Comparison of ENCODE assay signal across 8 mouse cellular contexts in the genomic region with DNA sequence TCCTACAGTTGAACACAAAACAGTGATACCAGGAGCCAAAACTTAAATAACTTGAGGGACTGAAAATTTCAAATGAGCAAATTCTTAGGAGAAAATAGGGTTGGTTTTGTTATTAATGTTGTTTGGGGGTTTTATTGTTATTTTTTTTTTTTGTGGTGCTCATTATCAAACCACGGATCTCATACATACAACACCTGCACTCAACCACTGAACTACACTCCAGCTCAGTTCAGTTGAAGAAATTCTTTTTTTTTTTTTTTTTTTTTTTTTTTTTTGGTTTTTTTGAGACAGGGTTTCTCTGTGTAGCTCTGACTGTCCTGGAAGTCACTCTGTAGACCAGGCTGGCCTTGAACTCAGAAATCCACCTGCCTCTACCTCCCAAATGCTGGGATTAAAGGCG. TPM values are rescaled to one million over a fixed set of nuclear protein-coding genes. Genes with fewer than 3 reads are reported as not detected.
DNase-seq lines count a peak whose midpoint lies in the region; ATAC-seq and TF ChIP-seq lines count a peak whose summit lies in the region.
"Not testable (repeated sequence)": the region's sequence is repeated elsewhere in the genome, so short reads cannot be mapped to it uniquely, and the experiment has no call there.

No protein-coding gene starts in this region.

- ATAC-seq in embryonic facial prominence, embryonic 14.5 days (ENCODE audit: low read depth); heart, embryonic 13.5 days (ENCODE audit: extremely low read depth, insufficient number of reproducible peaks, low FRiP score, low TSS enrichment); liver, embryonic 11.5 days (replicated peaks; ENCODE audit: low FRiP score); liver, embryonic 14.5 days (ENCODE audit: insufficient read depth); liver, embryonic 16.5 days (ENCODE audit: low read depth); lung, embryonic 14.5 days (ENCODE audit: insufficient read depth): not testable (repeated sequence)

- 58% methylated on average over 2 of the region's 2 CpGs for WGBS in embryonic facial prominence, embryonic 14.5 days
- 57% methylated on average over 2 of the region's 2 CpGs for WGBS in heart, embryonic 13.5 days
- WGBS in liver, embryonic 11.5 days, result 57% methylated on average over 2 of the region's 2 CpGs
- 59% methylated on average over 2 of the region's 2 CpGs for WGBS in liver, embryonic 14.5 days (ENCODE audit: insufficient replicate concordance)
- 46% methylated on average over 2 of the region's 2 CpGs for WGBS in liver, embryonic 16.5 days (ENCODE audit: insufficient replicate concordance)
- 66% methylated on average over 2 of the region's 2 CpGs for WGBS in lung, embryonic 14.5 days

- not testable (repeated sequence) for H3K27me3 ChIP-seq in embryonic facial prominence, embryonic 14.5 days (replicated peaks; ENCODE audit: control insufficient read depth, insufficient read depth, low read length); heart, embryonic 13.5 days (replicated peaks); liver, embryonic 11.5 days (replicated peaks; ENCODE audit: control insufficient read depth, insufficient read depth, low read length); liver, embryonic 14.5 days (ENCODE audit: control insufficient read depth, insufficient read depth, low read length); liver, embryonic 16.5 days (ENCODE audit: control insufficient read depth, insufficient read depth, low read depth, low read length); lung, embryonic 14.5 days (ENCODE audit: insufficient read depth, low read length)

- peaks cover 3 to 12% of the 10 kb centered on the region in 2 experiments; a peak in 2 of 4 replicates for H3K4me1 ChIP-seq in ES-E14 (ENCODE audit: control insufficient read depth in 2 of 2, insufficient read depth in 2 of 2, low read length in 2 of 2, poor library complexity in 1 of 2)
- not testable (repeated sequence) for H3K4me1 ChIP-seq in embryonic facial prominence, embryonic 14.5 days (ENCODE audit: control insufficient read depth, insufficient read depth, low read length); heart, embryonic 13.5 days; liver, embryonic 11.5 days (replicated peaks; ENCODE audit: control insufficient read depth, insufficient read depth, low read length); liver, embryonic 14.5 days (replicated peaks; ENCODE audit: control insufficient read depth in 2 of 2, insufficient read depth in 2 of 2, low read length in 1 of 2); liver, embryonic 16.5 days (ENCODE audit: control insufficient read depth, low read depth, low read length); lung, embryonic 14.5 days (ENCODE audit: insufficient read depth)

- H3K4me3 ChIP-seq in ES-E14 (ENCODE audit: insufficient read depth in 1 of 2, low read depth in 1 of 2, low read length in 2 of 2, poor library complexity in 1 of 2, severe bottlenecking in 1 of 2), result peak overlapping the region in 1 of 2 experiments; percentile 90; a peak in 1 of 4 replicates
- H3K4me3 ChIP-seq in embryonic facial prominence, embryonic 14.5 days (ENCODE audit: low read depth, low read length); heart, embryonic 13.5 days; liver, embryonic 11.5 days (ENCODE audit: low read depth, low read length); liver, embryonic 14.5 days (ENCODE audit: insufficient read depth in 1 of 2, low read depth in 2 of 2, low read length in 2 of 2); liver, embryonic 16.5 days (ENCODE audit: low read depth, low read length); lung, embryonic 14.5 days (ENCODE audit: low read depth, low read length): not testable (repeated sequence)

- DNase-seq in ES-E14 (ENCODE audit: low read depth, low spot score); embryonic facial prominence, embryonic 14.5 days (ENCODE audit: low spot score); liver, embryonic 11.5 days (ENCODE audit: low spot score); liver, embryonic 14.5 days (ENCODE audit: low read depth in 3 of 3, low spot score in 3 of 3); lung, embryonic 14.5 days: not testable (repeated sequence)
- DNase-seq in thymus, postnatal 0 days (ENCODE audit: low spot score), result peak; percentile 17

- in situ Hi-C loops in ES-E14 (cut with MboI; ENCODE audit: low sequenced_read_pairs in 2 of 2, unreplicated experiment in 2 of 2), result not testable (repeated sequence)

- H3K4me2 ChIP-seq in embryonic facial prominence, embryonic 14.5 days (ENCODE audit: low read depth, low read length), result 0 out of 2 replicates have a peak overlapping the region, but pooled peaks have one; percentile 47
- H3K4me2 ChIP-seq in heart, embryonic 13.5 days, result peak overlapping the region; percentile 59; the same call in 1 of the 2 replicates
- peak overlapping the region; percentile 60 for H3K4me2 ChIP-seq in liver, embryonic 11.5 days
- H3K4me2 ChIP-seq in liver, embryonic 14.5 days (ENCODE audit: low read depth), result peak overlapping the region; percentile 64
- H3K4me2 ChIP-seq in liver, embryonic 16.5 days (ENCODE audit: low read depth, low read length), result peak overlapping the region; percentile 59; the same call in 1 of the 2 replicates
- peak overlapping the region; percentile 49; the same call in 1 of the 2 replicates for H3K4me2 ChIP-seq in lung, embryonic 14.5 days

- H3K27ac ChIP-seq in ES-E14 (ENCODE audit: insufficient read depth, low read depth, low read length, poor library complexity, severe bottlenecking), result peak overlapping the region; percentile 90; the same call in 1 of the 2 replicates
- H3K27ac ChIP-seq in embryonic facial prominence, embryonic 14.5 days (replicated peaks; ENCODE audit: low read depth, low read length); heart, embryonic 13.5 days (replicated peaks); liver, embryonic 11.5 days (ENCODE audit: low read depth, low read length); liver, embryonic 14.5 days; liver, embryonic 16.5 days (ENCODE audit: low read length); lung, embryonic 14.5 days (ENCODE audit: low read depth): not testable (repeated sequence)

- not testable (repeated sequence) for TF ChIP-seq CTCF in liver, embryonic 14.5 days (IDR thresholded peaks at IDR 0.05; ENCODE audit: low read depth); lung, embryonic 14.5 days (IDR thresholded peaks at IDR 0.05; ENCODE audit: low read depth)

- not testable (repeated sequence) for TF ChIP-seq EP300 in liver, embryonic 14.5 days (IDR thresholded peaks at IDR 0.05; ENCODE audit: low read depth)

- not testable (repeated sequence) for H3K9ac ChIP-seq in ES-E14 (ENCODE audit: insufficient read depth, low read depth, low read length, poor library complexity, severe bottlenecking); embryonic facial prominence, embryonic 14.5 days (ENCODE audit: low read depth, low read length); heart, embryonic 13.5 days; liver, embryonic 11.5 days (ENCODE audit: low read depth, low read length); liver, embryonic 14.5 days (replicated peaks); liver, embryonic 16.5 days (ENCODE audit: low read depth, low read length); lung, embryonic 14.5 days

- H3K36me3 ChIP-seq in ES-E14 (ENCODE audit: control insufficient read depth, insufficient read depth, low read length, poor library complexity, severe bottlenecking); embryonic facial prominence, embryonic 14.5 days (ENCODE audit: control insufficient read depth, insufficient read depth, low read length); heart, embryonic 13.5 days; liver, embryonic 11.5 days (ENCODE audit: control insufficient read depth, insufficient read depth, low read length); liver, embryonic 14.5 days (replicated peaks; ENCODE audit: control insufficient read depth, insufficient read depth, low read depth); liver, embryonic 16.5 days (ENCODE audit: control insufficient read depth, insufficient read depth); lung, embryonic 14.5 days (ENCODE audit: insufficient read depth): not testable (repeated sequence)

- not testable (repeated sequence) for H3K9me3 ChIP-seq in ES-E14 (ENCODE audit: control insufficient read depth, insufficient read depth, low read depth, low read length); embryonic facial prominence, embryonic 14.5 days (ENCODE audit: control insufficient read depth, low read length); heart, embryonic 13.5 days; liver, embryonic 11.5 days (ENCODE audit: control insufficient read depth, low read length); liver, embryonic 14.5 days (ENCODE audit: control insufficient read depth, low read length); liver, embryonic 16.5 days (replicated peaks; ENCODE audit: control insufficient read depth, low read length); lung, embryonic 14.5 days (ENCODE audit: low read depth, low read length)

RNA-seq across cellular contexts. Expression of a gene that starts 1.1 kb away (rescaled TPM):
- total RNA-seq in ES-E14 (2012; rRNA removed), result 36.5 and 42.4 TPM in 2 replicates
- 11.9 and 13.0 TPM in 2 replicates for polyA plus RNA-seq in embryonic facial prominence, embryonic 14.5 days (2014; fragmentation: Nextera tagmentation; extraction: Ambion mirVana)
- polyA plus RNA-seq in heart, embryonic 13.5 days (2015; fragmentation: Nextera tagmentation; extraction: Ambion mirVana), result 9.3 and 10.9 TPM in 2 replicates
- polyA plus RNA-seq in liver, embryonic 11.5 days (2014; fragmentation: Nextera tagmentation; extraction: Ambion mirVana), result 21.3 and 21.9 TPM in 2 replicates
- polyA plus RNA-seq in liver, embryonic 14.5 days (2012; rRNA removed), result 3.5 and 5.4 TPM in 2 replicates
- polyA plus RNA-seq in liver, embryonic 14.5 days (2014; fragmentation: Nextera tagmentation; extraction: Ambion mirVana), result 6.2 and 7.1 TPM in 2 replicates
- polyA plus RNA-seq in liver, embryonic 16.5 days (2015; fragmentation: Nextera tagmentation; extraction: Ambion mirVana), result 7.6 and 7.8 TPM in 2 replicates
- 13.4 and 14.0 TPM in 2 replicates for polyA plus RNA-seq in lung, embryonic 14.5 days (2014; fragmentation: Nextera tagmentation; extraction: Ambion mirVana)
- polyA plus RNA-seq in thymus, postnatal 0 days (2015; fragmentation: Nextera tagmentation; extraction: Ambion mirVana), result 18.4 and 19.4 TPM in 2 replicates

RNA-seq across cellular contexts. Expression of a gene that starts 57.9 kb away (rescaled TPM):
- total RNA-seq in ES-E14 (2012; rRNA removed), result 7.1 and 11.8 TPM in 2 replicates
- 50.3 and 51.4 TPM in 2 replicates for polyA plus RNA-seq in embryonic facial prominence, embryonic 14.5 days (2014; fragmentation: Nextera tagmentation; extraction: Ambion mirVana)
- polyA plus RNA-seq in heart, embryonic 13.5 days (2015; fragmentation: Nextera tagmentation; extraction: Ambion mirVana), result 22.9 TPM in 2 replicates
- polyA plus RNA-seq in liver, embryonic 11.5 days (2014; fragmentation: Nextera tagmentation; extraction: Ambion mirVana), result 27.0 and 28.2 TPM in 2 replicates
- 3.9 and 6.6 TPM in 2 replicates for polyA plus RNA-seq in liver, embryonic 14.5 days (2012; rRNA removed)
- polyA plus RNA-seq in liver, embryonic 14.5 days (2014; fragmentation: Nextera tagmentation; extraction: Ambion mirVana), result 13.2 and 14.5 TPM in 2 replicates
- polyA plus RNA-seq in liver, embryonic 16.5 days (2015; fragmentation: Nextera tagmentation; extraction: Ambion mirVana), result 11.7 and 12.3 TPM in 2 replicates
- 45.9 and 48.9 TPM in 2 replicates for polyA plus RNA-seq in lung, embryonic 14.5 days (2014; fragmentation: Nextera tagmentation; extraction: Ambion mirVana)
- polyA plus RNA-seq in thymus, postnatal 0 days (2015; fragmentation: Nextera tagmentation; extraction: Ambion mirVana), result 34.4 and 37.9 TPM in 2 replicates
